Mouse (Mus musculus) kidney, adult 2 months (tissue): Measurements from ENCODE around the gene Kazn.

Experiments
- CTCF ChIP-seq: fragments of 200-500 bp; conservative IDR thresholded peaks from 2 replicates; pipeline ENCODE4 v1.5.1; 2011; ENCODE audit warnings: low read depth, mild to moderate bottlenecking, control low read depth, low read length, moderate library complexity, mixed read lengths; ENCODE audit not compliant: insufficient read depth, insufficient read length
- POLR2A ChIP-seq: fragments of 200-500 bp; IDR thresholded peaks from one replicate; pipeline ENCODE4 v1.6.1; 2011; ENCODE audit warnings: low read depth, low read length, control low read depth

DNA sequence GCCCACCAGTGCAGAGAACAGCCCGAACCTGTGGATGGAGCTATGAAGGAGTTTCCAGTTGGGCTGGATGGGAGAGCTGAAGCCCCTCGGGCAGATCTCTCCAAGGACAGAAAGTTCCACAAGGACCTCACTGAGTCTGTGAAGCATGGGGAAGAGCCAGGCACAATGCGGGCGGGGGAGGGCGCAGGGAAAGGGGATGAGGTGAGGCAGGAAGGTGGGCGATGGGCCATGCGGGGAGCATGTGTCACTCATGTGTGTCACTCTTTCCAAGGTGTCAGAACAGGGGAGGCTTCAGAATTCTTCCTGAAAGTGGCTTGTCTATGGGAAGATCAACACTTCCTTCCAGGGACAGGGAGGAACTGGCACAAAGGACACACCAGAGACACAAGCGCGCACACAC is 58.3 kb downstream of the Kazn start:
- TF ChIP-seq POLR2A, result no peak
- TF ChIP-seq CTCF, result no peak
